In the genomic region with DNA sequence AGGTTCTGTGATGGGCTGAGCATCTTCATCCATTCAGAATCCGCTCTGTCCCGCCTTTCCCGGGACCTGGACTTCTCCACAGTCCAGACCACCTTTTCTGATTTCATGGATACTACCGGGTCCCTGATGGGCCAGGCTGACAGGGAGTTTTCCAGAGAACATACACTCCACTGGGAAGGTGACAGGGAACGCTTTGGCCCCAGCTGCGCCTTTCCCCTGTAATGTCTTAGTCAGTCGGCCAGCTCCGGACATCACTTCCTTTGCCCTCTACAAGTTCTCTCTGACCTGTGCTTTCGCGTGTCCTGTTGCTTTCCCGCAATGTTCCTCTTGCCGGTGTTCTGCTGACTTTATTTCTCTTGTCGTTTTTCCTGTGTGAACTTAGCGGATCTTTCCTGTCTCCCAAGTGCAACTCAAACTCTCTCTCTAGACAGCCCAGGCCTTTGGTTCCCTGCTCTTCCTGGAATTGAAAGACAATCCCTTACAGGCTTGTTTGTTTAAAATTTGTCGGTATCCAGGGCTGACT, we compare ENCODE assay signal across 8 mouse cellular contexts. TPM values are rescaled to one million over a fixed set of nuclear protein-coding genes. Genes with fewer than 3 reads are reported as not detected.
DNase-seq lines count a peak whose midpoint lies in the region; ATAC-seq lines count a peak whose summit lies in the region.

No protein-coding gene starts in this region.

- no peaks in the 10 kb centered on the region for H3K27me3 ChIP-seq in embryonic facial prominence, embryonic 12.5 days
- H3K27me3 ChIP-seq in heart, embryonic 13.5 days (replicated peaks): no peaks in the 10 kb centered on the region

- peak; percentile 38; the same call in 1 of the 2 replicates for ATAC-seq in embryonic facial prominence, embryonic 12.5 days (ENCODE audit: insufficient number of reproducible peaks, insufficient read depth, low FRiP score, low TSS enrichment)
- no peak for ATAC-seq in heart, embryonic 13.5 days (ENCODE audit: extremely low read depth, insufficient number of reproducible peaks, low FRiP score, low TSS enrichment)

- WGBS in embryonic facial prominence, embryonic 12.5 days: 1% methylated on average over 15 of the region's 15 CpGs
- 2% methylated on average over 15 of the region's 15 CpGs for WGBS in heart, embryonic 13.5 days

- peak; percentile 36 to 37 for DNase-seq in urinary bladder, postnatal 36 days (ENCODE audit: low spot score in 2 of 2)
- no peak for DNase-seq in urinary bladder, adult 18-20 months (ENCODE audit: low spot score in 2 of 2)
- DNase-seq in kidney, postnatal 10 days: peak; percentile 55
- peak; percentile 58 for DNase-seq in lung, postnatal 36 days
- peak; percentile 38 for DNase-seq in yolk sac, embryonic 10.5 days (ENCODE audit: low spot score)
- DNase-seq in frontal cortex, adult 2 months (ENCODE audit: extremely low spot score in 1 of 2, low spot score in 1 of 2): no peak

- peak overlapping the region; percentile 81 for H3K4me2 ChIP-seq in embryonic facial prominence, embryonic 12.5 days (replicated peaks)
- peak overlapping the region; percentile 78 for H3K4me2 ChIP-seq in heart, embryonic 13.5 days

- peaks cover 18% of the 10 kb centered on the region for H3K4me1 ChIP-seq in embryonic facial prominence, embryonic 12.5 days
- peaks cover 23% of the 10 kb centered on the region for H3K4me1 ChIP-seq in heart, embryonic 13.5 days

- H3K9ac ChIP-seq in embryonic facial prominence, embryonic 12.5 days: peak overlapping the region; percentile 69
- H3K9ac ChIP-seq in heart, embryonic 13.5 days: peak overlapping the region; percentile 91

- peak overlapping the region; percentile 55 for H3K27ac ChIP-seq in embryonic facial prominence, embryonic 12.5 days
- H3K27ac ChIP-seq in heart, embryonic 13.5 days (replicated peaks): peak overlapping the region; percentile 77

- H3K36me3 ChIP-seq in embryonic facial prominence, embryonic 12.5 days: peaks cover 10% of the 10 kb centered on the region; the same call in 1 of the 2 replicates
- peaks cover 20% of the 10 kb centered on the region for H3K36me3 ChIP-seq in heart, embryonic 13.5 days

- H3K9me3 ChIP-seq in embryonic facial prominence, embryonic 12.5 days: no peaks in the 10 kb centered on the region
- H3K9me3 ChIP-seq in heart, embryonic 13.5 days: no peaks in the 10 kb centered on the region

- H3K4me3 ChIP-seq in embryonic facial prominence, embryonic 12.5 days: peak overlapping the region; percentile 64
- H3K4me3 ChIP-seq in heart, embryonic 13.5 days: peak overlapping the region; percentile 71

RNA-seq across cellular contexts. Expression of a gene that starts 0.7 kb away (rescaled TPM):
- 35.8 and 37.6 TPM in 2 replicates for polyA plus RNA-seq in embryonic facial prominence, embryonic 12.5 days (2016; fragmentation: Nextera tagmentation; extraction: Ambion mirVana)
- 17.7 and 18.1 TPM in 2 replicates for polyA plus RNA-seq in heart, embryonic 13.5 days (2015; fragmentation: Nextera tagmentation; extraction: Ambion mirVana)
- 8.3 and 9.2 TPM in 2 replicates for polyA plus RNA-seq in frontal cortex, adult 2 months (2012; rRNA removed)

Comparison
In these comparisons a context has a peak if more than half of its experiments do, and no peak if none do; other contexts are left out.
1. DNase-seq: peak in urinary bladder, postnatal 36 days (2 of 2), kidney, postnatal 10 days (single experiment), lung, postnatal 36 days (single experiment) and yolk sac, embryonic 10.5 days (single experiment); none in urinary bladder, adult 18-20 months (0 of 2) and frontal cortex, adult 2 months (0 of 2).